Mouse (Mus musculus) urinary bladder, postnatal 25 days (tissue): ENCODE measurements at regions not wholly inside any gene's neighbourhood (a gene's known extent, or its start where the extent isn't known, plus 50 kb on each side); places are given as distances from the start of the nearest gene placed in this dataset.
"Not testable (repeated sequence)": the region's sequence is repeated elsewhere in the genome, so short reads cannot be mapped to it uniquely, and the experiment has no call there.

Experiments
- DNase-seq: peaks from one replicate; pipeline ENCODE4 v3.0.0; 2022; ENCODE audit warnings: low spot score

DNA sequence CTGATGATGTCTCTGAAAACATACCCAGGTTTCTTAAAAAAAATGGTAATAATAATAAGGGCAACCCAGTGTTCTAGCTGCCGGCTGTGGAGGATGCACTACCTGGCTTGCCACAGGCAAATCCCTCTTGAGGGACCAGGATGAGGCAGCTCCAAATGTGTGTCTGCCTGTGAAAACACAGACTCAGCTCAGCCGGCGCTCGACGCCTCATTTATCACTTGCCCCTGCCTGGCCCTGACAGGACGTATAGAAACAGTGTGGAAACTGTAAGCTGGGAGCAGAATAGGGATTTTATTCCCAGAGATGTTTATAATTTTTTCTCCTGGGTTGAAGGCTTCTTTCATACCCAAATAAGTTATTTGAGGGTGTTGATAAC is 167.2 kb upstream of the Sulf2 start:
- no peak for DNase-seq

DNA sequence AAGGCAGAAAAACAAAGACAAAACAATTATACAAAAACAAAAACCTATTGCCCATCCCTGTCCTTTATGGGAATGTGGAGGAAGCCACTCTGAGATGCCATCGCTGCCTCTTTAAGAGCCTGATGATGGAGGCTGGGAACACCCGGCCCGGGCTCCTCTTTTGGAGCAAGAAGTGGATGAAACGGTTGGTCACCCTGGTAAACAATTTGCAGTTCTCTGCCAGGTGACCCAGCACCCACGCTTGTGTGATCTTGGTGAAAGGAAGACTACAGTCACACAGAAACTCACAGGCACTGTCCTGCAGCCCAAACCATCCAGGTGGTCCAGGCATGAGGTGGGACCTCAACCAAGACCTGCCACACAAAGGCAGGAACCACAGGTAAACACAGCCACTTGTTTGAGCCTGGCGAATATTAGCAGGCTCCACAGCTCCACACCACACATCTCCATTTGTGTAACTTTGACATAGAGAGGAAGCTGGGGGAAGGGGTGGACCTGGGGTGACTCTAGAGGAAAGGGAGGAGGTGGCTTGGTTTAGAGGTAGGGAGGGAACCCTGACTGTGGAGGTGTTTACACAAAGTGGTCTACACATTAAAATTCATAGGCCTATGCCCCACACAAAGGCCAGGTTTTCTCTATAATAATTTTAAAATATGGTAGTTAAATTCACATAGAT is 166.7 kb upstream of the Sulf2 start:
- DNase-seq, result no peak

DNA sequence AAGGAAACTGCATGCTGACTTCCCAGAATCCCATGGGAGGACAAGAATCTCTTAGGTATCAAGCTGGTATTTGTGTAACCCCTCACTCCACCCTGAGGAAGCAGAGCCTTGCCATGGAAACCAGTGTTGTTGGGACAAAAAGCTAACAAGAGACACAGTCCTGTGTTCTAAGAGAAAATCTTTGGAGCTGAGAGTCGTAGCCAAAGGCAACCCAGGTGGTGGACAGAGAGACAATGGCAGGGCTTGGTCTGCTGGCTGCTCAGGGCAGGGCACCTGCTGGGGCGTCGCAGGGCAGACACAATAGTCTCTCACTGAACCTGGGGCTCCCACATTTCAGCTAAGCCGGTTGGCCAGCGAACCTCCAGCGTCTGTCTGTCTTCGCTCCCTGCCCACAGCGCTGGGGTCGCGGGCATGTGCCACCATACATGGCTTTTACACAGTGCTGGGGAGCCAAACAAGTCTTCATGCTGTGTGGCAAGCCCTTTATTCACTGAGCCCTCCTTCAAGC is 161.0 kb upstream of the Sulf2 start:
- no peak for DNase-seq

DNA sequence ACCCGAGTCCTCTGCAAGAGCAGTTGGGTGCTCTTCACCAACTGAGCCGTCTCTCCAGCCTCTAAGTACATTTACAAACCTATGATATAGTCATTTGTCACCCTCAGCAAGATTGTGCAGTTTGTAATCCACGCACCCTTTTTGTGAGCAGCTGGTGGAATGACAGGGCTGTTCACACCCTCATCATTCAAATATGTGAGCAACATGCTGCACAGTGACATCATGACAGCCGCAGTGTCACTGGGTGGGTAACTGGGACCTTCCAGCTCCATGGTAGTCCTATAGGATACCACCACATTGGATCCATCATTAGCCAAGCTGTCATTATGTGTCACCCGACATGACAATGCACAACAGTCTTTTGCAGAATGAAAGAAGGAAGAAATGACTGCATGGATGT is 155.0 kb upstream of the Sulf2 start:
- DNase-seq, result no peak

DNA sequence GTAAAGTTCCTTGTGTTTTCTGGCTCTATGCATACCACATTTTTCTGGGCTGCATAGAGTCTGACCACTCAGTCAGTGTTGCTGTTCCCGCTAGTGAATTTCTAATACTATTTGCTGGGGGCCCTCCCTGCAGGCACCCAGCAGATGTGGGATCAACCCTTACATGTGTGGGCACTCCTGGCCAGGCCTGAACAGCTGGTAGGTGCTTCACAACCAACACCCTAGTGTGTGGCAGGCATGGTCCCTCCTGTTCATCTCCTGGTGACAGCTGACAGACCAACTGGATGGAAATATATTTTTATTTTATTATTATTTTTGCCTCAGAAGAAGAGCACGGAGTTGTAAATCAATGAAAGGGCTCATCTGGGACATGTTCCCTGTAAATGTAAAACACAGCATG is 154.4 kb upstream of the Sulf2 start:
- DNase-seq, result no peak

GRCm38 (mm10) chr2:166307551-166307950 is 152.1 kb upstream of the Sulf2 start:
- DNase-seq, result no peak

DNA sequence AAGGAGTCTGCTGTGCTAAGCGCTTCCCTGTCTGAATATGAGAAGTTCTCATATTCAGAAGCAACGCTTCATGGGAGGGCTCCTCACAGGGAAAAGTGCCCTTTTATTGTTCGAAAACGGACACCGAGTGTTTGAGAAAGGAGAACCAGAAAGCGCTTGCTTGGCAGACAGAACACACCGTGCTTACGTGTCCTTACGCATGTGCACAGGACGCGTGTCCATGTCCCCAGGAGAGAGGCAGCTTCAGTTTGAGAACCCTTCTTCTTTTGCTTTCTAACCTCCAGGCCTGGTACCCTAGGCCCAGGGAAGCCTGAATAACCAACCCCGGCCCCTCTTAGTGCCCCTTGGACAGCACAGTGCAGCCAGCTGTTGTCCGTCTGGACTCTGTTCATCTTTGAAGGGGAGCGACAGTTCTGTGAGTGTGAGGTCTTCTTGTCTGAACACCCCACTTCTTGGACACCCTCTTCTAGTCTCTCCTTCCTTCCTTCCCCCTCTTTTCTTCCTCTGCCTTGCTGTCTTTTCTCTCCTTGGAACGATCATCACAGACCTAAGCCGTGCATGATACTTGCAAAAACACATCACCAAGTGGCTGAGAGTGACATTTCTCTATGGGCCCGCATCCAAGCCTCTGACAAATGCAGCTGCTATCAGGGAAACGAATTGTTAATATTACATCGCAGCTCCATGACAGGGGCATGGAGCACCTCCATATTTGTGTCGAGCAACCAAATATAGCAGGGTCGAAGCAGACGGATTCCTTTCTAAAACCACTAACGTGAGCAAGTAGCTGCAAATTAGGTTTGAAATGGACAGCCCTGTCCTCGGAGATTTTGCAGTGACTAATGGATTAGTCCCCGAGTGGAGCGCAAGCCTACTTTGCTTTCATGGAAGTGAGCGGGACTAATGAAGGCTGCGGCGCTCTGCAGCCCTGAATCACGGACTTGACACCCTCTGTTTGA is 149.9 kb upstream of the Sulf2 start:
- no peak for DNase-seq

DNA sequence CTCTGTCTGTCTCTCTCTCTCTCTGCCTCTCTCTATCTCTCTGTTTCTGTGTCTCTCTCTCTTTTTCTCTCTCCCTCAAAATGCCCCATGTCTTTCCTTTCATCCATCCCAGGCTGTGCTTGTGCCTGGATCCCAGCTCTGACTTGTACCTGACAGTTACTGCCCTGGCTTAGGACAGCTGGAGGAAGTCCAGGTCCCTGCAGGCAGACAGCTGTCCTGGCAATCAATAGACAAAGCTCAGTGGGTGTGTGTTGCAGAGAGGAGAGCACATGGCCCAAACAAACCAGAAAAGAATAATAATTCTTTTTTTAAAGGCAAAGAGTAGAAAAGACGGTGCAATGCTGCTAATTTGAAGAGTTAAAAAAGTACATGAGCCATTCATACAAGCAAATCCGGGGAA is 148.4 kb upstream of the Sulf2 start:
- DNase-seq, result no peak

- DNase-seq, result peak; percentile 43
Observed at GRCm38 (mm10) chr2:166301161-166301560, 145.7 kb upstream of the Sulf2 start.

DNA sequence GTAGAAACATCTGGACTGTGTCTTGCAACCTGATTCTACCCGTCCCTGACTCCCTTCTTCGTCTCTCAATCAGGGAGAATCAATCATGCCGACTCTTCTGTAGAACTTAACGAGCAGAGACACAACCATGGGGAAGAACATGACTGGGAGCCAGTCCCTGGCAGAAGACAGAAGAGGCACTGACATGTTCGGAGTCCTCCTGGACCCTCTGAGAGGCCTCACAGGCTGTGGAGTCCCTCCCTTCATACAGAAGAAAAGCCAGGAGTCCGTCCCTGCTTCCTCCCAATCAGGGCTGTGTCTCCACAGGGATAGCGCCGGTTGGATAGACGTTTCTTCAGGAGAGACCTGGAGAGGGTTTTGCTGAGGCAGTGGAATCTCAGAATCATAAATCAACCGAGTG is 139.2 kb upstream of the Sulf2 start:
- DNase-seq, result no peak

DNA sequence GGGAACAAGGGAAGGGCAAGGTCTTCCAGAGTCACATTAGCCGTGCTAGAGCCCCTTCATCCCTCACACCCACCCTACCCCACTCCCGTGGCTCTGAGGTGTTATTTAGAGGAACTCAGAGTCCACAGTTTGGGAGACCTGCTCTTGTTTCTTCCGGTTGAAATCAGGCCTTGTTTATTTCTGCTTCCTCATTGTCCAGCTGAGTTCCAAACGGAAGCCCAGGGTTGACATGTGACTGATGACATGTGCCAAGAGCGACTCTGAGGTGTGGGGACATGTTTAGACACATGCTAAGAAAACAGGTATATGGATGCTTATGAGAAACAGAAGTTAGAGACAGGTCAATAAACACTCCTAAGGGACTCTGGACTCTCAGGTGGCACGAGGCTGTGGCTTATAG is 137.5 kb upstream of the Sulf2 start:
- no peak for DNase-seq

DNA sequence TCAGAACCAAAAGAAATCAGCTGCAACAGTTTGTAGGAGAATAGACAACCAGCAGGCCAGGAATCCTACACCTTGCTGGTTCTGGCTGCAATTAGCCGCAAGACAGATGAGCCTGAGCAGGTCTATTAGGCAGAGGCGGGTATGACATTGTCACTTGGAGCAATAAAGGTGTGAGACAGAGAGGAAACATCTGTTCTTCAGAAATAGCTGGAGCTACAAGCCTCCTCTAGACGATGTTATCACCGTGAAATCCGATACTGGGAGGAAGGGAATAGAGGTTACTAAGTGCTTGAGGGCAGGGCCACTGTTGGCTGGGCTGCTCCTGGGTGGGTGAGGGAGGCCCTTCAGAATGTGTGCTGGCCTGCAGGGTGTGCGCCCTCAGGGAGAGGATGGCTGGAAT is 135.8 kb upstream of the Sulf2 start:
- DNase-seq, result peak; percentile 19

DNA sequence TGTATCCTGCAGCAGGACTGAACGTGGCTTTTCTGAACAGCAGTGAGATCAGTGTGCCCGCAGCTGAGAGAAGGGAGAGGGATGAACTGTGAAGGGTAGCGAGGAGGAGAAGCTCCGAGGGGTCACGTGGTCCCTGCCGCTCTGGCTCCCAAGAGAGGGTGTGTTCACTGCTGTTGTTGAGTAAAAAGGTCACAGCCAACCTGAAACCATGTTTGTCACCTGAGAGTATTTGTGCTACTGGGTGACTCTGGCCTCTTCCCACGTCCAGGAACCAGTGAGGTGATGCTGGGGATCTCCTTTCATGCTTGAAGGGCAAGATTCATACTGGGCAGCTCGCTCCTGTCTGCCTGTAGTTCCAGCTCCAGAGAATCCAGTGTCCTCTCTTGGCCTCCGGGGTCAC is 135.4 kb upstream of the Sulf2 start:
- no peak for DNase-seq

DNA sequence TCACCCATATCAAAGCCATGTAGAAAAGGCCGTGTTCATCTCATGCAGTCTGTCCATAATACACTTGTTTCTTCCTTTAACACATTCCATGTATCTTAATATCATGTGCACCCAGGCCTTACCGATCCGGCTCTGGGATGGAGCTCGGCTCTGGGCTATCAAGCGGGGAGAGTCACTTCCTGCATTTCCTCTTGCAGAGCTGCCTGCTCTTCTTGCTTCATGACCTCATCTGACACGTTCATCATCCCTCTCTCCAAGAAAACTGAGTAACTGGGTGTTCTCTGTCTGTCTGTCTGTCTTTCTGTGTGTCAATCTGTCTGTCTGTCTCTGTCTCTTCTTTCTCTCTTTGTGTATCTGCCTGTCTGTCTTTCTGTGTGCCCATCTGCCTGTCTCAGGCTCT is 133.7 kb upstream of the Sulf2 start:
- no peak for DNase-seq

- not testable (repeated sequence) for DNase-seq
Observed at GRCm38 (mm10) chr2:166281137-166281536, 125.7 kb upstream of the Sulf2 start.

DNA sequence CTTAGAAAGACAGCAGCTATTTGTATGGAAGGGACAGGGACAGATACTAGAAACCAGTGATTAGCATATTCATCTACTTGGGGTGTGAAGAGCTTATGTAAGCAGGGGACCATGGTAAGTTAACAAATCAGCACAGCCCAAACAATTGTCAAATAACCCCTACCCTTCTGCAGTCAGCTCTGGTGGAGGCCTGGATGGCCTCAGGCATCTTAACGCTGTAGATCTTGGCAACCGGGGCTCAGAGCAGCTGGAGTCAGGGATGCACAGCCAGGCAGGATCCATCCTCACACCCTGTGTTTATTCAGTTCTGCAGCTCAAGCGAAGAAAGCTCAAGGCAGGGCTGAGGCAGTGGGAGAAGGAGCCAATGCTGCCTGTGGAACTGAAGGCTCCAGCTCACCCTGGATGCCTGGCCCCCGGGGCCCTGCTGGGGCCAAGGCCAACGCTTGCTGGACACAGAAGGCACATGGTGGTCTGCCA is 125.2 kb upstream of the Sulf2 start:
- no peak for DNase-seq

DNA sequence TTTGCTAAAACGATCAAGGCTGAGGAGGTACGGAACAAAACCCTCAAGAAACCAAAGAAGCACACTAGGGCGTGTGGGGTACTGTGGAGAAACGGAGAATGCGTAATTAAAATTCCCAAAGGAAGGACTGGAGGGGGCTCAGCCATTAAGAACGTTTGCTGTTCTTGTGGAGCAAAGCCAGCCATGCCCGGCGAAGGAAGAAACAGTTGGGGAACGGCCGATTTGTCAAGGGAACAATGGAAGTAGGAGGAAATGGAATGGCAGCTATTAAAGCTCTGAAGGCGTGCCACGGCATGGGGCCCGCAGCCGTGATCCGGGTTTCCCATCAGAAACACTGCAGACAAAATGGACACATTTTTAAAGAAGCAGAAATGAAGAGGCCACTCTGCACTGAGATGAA is 124.2 kb upstream of the Sulf2 start:
- no peak for DNase-seq

DNA sequence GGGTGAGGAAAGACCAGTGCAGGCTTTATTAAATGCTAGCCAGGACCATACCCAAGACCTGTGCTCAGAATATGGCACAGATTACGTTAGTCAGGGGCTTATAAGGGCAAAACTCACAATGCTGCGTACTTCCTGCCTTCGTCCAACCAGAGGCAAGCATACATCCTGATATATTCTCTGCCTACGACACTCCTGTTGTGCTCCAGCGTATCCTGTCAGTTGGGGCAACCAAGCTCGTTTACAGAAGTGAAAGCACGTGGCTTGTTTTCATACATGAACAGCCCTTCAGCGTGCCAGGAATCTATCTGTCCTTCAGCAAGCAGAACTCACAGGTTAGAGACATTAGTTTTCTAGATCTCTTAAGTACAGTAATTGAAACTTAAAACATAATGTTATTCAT is 119.9 kb upstream of the Sulf2 start:
- DNase-seq, result no peak

- DNase-seq, result no peak
Observed at GRCm38 (mm10) chr2:166274016-166274346, 118.5 kb upstream of the Sulf2 start.

GRCm38 (mm10) chr2:166273312-166274015 is 118.0 kb upstream of the Sulf2 start:
- no peak for DNase-seq

DNA sequence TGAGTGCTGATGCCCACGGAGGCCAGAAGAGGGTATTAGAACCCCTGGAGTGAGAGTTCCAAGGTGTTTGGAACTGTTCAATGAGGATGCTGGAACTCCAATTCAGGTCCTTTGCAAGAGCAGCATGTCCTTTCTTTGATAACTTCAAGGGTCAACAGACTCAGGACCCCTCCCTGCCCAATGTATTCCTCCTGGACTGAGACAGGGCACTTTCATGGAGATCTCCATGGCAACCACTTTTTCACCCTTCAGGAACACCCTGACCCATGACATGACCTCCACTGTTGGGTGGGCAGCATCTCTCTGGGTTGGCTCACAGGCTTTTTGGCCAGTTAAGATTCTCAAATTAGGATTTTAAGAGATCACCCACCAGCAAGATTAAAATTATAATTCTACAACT is 117.4 kb upstream of the Sulf2 start:
- no peak for DNase-seq

DNA sequence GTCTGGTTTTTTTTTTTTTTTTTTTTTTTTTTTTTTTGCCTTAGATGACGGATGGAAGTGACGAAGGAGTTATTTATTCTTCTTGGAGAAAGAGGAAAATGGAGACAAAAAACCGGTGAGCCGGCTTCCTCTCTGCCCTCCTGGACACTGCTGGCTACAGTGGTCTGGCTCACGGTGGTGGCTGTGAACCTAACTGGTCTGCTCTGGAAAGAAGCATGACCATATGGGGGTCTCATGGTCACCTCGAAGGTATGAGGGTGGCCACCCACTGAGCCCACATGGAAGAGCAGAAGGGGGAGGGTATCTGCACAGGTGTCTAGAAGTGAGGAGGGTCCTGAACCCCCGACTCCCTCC is 116.7 kb upstream of the Sulf2 start:
- no peak for DNase-seq
